7 mouse cellular contexts compared by ENCODE assay signal in the genomic region with DNA sequence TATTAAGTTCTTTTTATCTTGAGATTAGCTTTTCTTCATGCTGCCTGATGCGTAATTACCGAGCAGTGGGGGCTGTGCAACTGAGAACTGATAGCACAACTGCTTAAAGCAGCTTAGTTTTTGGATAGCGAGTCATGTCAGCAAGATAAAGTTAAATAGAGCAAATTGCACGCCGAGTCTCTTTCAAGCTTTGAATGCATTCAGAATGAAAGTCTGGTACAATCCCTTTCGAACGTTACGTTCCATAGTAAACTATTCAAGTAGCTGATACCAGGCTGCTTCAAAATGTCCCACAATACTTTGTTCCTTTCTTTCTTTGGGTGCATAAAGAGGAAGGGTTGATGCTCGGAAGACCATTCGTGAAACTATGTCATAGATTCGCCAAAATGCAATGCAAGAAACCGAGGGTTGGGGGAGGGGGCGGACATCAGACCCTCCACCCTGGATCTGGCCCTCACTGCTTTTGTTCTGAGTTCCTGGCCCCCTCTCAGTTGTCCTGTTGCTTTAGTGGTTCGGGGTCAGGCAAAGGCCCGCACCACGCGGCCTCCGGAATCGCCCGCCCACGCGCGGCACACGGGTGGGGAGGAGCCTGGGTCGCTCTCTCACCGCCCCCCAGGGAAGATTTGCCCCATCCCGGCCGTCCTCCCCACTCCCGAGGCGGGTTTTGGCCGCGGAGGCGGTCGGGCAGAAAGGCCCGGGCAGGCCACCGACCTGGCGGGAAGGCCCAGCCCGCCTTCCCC. TPM values are rescaled to one million over a fixed set of nuclear protein-coding genes. Genes with fewer than 3 reads are reported as not detected.
A peak's percentile ranks its signal among the peaks of the same experiment; 100 is the strongest.
DNase-seq lines count a peak whose midpoint lies in the region; TF ChIP-seq lines count a peak whose summit lies in the region.

No protein-coding gene starts in this region.

- peaks cover 31% of the 10 kb centered on the region for H3K36me3 ChIP-seq in ES-Bruce4 (ENCODE audit: control insufficient read depth, insufficient read depth, low read length, poor library complexity, severe bottlenecking)

- peak; percentile 67 for DNase-seq in ZHBTc4 (ENCODE audit: low read depth, low spot score)
- peak; percentile 79 for DNase-seq in embryo, embryonic 9.5 days (ENCODE audit: extremely low spot score)
- DNase-seq in heart, adult 9 months (ENCODE audit: low spot score in 2 of 2) = peak; percentile 3 to 71
- DNase-seq in layer of hippocampus, adult 9-10 months (ENCODE audit: low spot score) = peak; percentile 12
- peak; percentile 44 for DNase-seq in lung, postnatal 36 days
- peak; percentile 40 for DNase-seq in right cerebral cortex, postnatal 4 days

- TF ChIP-seq EP300 in ES-Bruce4 (IDR thresholded peaks at IDR 0.05; ENCODE audit: insufficient read depth, low read depth, low read length) = no peak

- H3K27me3 ChIP-seq in ES-Bruce4 (ENCODE audit: control insufficient read depth, insufficient read depth, low read length, poor library complexity, severe bottlenecking) = no peaks in the 10 kb centered on the region

- peak overlapping the region; percentile 100 for H3K9ac ChIP-seq in ES-Bruce4 (ENCODE audit: low read depth, poor library complexity, severe bottlenecking)

- no peaks in the 10 kb centered on the region for H3K4me1 ChIP-seq in ES-Bruce4 (ENCODE audit: control insufficient read depth, insufficient read depth, low read length)

- H3K4me3 ChIP-seq in ES-Bruce4 (ENCODE audit: low read depth, low read length) = peak overlapping the region; percentile 100

- TF ChIP-seq CTCF in ES-Bruce4 (IDR thresholded peaks at IDR 0.05; ENCODE audit: low read depth, low read length) = no peak

- peak overlapping the region; percentile 91 for H3K27ac ChIP-seq in ES-Bruce4 (ENCODE audit: insufficient read depth, low read length)

- TF ChIP-seq POLR2A in ES-Bruce4 (IDR thresholded peaks at IDR 0.05; ENCODE audit: insufficient read depth, low read length) = no peak

- peaks cover 30% of the 10 kb centered on the region for H3K9me3 ChIP-seq in ES-Bruce4 (replicated peaks; ENCODE audit: control insufficient read depth, insufficient read depth, low read length, poor library complexity, severe bottlenecking)

RNA-seq across cellular contexts. Expression of gene Rbmxl1, which starts 0.5 kb away (rescaled TPM):
- polyA plus RNA-seq in ES-Bruce4 (2011; ENCODE audit: insufficient read depth, insufficient read length, low read depth, missing spikeins) = 176 and 177 TPM in 2 replicates

RNA-seq across cellular contexts. Expression of gene Slc10a7, which starts 1.0 kb away (rescaled TPM):
- 19.1 and 19.6 TPM in 2 replicates for polyA plus RNA-seq in ES-Bruce4 (2011; ENCODE audit: insufficient read depth, insufficient read length, low read depth, missing spikeins)

Comparison
In these comparisons a context has a peak if more than half of its experiments do, and no peak if none do; other contexts are left out.
1. Peak in every context shown above with its lines: DNase-seq, H3K4me3 ChIP-seq and H3K27ac ChIP-seq.
2. DNase-seq: peak in every context shown above with its lines; median percentile 79 in embryo, embryonic 9.5 days; 67 in ZHBTc4; 44 in lung, postnatal 36 days; 40 in right cerebral cortex, postnatal 4 days; 37 in heart, adult 9 months; 12 in layer of hippocampus, adult 9-10 months.